Mouse (Mus musculus): ENCODE results near the gene Tshz2.
"Not testable (repeated sequence)": the region's sequence is repeated elsewhere in the genome, so short reads cannot be mapped to it uniquely, and the experiment has no call there.

Gene Tshz2

DNA sequence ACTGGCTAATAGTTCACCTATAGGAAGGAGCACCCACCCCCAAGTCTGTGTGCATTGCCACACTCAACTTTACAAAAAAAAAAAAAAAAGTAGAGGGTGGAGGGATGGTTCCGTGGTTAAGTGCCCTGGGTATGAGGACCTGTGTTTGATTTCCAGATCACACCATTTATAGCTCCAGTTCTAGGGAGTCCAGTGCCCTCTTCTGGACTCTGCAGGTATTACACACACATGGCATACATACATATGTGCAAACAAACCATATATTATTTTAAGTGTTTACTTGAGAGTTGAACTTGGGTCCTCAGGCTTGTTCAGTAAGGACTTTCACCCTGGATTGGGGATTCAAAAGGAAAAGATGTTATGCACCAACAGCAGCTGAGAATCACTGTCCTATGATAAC is 127.3 kb downstream of the Tshz2 start:
- no peak for DNase-seq

DNA sequence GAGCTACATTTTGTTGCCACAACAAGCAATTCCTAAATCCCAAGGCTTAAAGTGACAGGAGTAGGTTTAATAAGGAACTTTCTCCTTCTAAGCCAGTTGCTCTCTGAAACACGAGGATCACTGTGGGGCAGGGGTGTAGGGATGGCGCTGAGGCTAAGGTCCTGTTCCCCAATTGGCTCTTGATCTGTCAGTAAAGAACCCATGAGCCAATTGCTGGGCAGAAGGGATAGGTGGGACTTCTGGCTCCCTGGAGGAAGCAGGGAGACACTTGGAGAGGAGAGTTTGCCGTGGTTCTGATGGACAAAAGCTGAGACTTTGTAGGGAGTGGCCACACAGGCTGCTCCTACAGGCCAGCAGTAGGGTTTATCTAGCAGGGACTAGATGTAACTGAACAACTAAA is 128.9 kb downstream of the Tshz2 start:
- no peak for DNase-seq

DNA sequence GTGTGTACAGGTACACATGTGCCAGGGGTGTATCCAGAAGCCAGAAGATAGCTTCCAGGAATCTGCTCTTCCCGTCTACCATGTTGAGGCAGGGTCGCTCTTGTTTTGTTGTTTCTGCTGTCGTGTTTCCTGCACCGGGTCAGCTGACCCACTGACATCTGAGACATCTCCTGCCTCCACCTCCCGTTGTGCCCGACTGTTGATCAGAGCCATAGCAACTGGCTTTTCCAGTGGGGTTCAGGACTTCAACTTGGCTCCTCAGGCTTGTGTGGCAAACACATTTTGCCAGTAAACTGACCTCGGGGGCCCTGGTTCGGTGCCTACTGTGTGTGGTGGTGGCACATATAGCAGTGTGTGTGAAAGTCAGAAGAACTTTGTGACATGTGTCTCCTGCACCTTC is 129.5 kb downstream of the Tshz2 start:
- DNase-seq, result no peak

DNA sequence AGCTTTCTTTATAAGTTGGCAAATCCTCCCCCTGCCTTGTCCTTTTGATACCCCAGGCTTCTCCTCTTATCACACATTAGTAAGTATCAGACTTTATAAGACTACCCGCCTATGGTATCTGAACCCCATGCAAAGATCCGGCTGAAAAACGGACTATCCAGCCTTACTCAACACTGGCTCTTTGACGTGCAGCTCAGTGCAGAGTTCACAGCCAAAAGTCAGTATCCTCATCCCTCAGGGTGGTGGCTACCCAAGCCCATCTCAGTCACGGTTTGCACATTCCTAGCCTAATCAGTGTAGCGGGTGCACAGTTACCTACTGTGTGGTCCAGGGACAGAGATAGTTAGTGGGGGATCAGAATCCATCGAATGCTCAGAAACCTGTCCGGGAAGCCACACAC is 130.9 kb downstream of the Tshz2 start:
- DNase-seq, result no peak

DNA sequence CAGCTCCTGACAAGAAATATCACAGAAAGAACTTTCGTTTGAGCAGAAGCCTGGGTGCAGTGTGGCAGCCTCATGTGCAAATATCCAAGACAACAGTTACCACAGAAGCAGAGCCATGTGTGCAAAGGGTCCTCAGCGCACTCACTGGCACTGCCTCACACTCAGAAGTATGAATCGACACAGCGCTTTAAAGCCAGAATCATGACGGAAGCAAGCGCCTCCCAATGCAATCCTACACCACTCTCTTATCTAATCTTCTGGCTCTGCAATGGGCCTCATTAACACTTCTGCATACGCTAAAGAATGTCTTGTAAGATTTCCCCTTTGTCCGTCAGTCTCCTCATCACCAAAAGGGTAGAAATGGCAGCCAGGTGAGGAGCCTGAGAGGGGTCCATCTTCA is 133.4 kb downstream of the Tshz2 start:
- DNase-seq, result no peak

DNA sequence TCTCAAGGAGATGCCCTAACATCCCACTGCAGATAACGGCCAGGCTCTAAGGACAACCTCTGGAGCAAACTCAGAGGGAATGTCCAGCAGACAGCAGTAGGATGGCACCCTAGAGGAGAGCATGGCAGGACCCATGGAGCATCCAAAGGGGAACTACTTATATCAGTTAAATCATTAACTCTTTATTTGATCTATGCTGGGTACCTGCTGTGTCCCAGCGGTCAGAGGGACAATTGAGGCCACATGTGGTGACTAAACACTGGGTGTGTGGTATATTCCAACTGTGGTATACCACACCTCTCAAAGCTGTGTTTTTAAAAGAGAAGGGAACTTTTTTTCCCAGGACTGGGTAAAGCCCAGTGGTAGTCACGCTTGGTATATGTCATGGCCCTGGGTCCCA is 134.5 kb downstream of the Tshz2 start:
- no peak for DNase-seq

DNA sequence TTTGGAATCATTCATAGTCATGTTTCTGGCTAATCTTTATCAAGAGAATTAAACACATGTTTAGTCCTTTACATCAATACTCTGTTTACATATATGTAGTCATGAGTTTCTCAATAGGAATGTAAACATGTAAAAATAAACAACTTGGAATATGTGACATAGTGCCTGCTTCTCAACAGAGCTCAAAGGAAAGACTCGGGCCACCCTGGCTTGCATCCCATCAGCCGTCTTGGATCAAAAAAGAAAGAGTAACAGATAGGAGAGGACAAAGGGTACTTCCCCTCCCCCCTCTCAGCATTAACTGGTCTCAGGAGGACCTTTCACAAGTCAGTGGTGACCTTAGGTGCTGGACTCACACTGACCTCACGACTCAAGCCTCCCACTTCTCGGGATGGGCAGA is 142.3 kb downstream of the Tshz2 start:
- no peak for DNase-seq

DNA sequence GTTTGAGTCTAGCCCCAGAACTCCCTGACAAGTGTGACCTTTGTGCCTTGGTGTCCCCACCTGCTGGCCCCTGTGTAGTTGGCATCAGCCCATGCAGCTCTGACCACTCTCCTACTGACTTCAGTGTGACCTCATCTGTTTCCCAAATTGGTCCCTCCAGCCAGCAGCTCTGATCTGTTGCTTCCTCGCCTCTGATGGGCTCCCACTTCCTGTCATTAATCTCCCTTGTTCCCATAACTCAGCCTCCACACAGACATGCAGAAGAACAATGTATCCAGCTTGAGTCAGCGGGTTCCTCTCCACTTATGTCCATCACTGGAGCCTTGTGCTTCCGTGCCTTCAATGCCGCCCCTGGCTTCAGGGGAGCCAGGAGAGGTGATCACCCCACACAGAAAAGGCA is 144.4 kb downstream of the Tshz2 start:
- DNase-seq, result no peak

DNA sequence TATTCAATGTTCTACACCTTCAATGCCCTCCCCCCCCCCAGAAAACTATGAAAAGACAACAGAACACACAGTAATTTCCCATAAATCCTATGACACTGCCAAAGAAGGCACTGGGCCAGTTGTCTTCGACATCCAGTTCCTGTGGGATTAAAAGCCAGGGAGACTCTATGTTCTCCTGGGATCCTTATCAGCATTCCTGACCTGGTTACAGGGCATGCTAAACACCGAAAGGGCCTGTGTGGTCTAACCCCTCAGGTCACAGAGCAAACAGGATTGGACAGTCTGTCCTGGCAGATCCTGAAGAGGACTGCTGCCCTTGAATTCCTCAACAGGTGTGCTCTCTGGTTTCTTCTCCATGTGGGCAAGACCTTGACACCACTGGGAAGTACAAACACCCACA is 145.0 kb downstream of the Tshz2 start:
- DNase-seq, result no peak

DNA sequence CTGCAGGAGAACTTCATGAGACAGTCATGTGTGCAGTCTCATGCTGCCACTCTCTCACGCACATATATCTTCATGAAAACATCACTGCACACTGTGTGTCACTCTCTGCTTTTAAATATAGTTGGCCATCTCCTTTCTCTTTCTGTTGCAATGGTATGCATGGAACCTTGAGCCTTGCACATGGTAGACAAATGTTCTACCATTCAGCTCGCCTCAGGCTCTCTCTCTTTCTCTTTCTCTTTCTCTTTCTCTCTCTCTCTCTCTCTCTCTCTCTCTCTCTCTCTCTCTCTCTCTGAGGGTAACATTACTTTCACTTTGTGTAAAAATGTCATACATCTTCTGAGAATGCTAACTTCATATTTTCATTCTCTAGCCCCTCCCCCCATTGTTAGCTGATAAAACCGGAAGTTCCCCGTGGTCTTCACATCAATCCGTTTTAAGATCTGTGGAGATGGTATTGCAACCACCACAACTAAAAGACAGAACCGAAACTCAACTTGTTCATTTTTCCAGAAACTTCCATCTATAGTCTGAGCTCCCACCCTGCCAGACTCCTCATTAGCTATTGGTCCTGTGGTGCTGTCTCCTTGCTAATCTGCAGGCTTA is 146.0 kb downstream of the Tshz2 start:
- DNase-seq, result no peak

DNA sequence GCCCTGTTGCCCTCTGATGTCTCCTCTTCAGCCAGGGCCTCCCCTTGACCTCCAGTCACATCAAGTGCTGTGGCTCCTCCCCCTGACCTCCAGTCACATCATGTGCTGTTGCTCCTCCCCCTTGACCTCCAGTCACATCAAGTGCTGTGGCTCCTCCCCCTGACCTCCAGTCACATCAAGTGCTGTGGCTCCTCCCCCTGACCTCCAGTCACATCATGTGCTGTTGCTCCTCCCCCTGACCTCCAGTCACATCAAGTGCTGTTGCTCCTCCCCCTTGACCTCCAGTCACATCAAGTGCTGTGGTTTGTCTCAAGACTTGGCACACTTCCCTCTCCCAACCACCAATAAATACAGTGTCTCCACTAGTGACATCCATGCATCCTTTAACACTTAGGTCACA is 148.9 kb downstream of the Tshz2 start:
- not testable (repeated sequence) for DNase-seq

DNA sequence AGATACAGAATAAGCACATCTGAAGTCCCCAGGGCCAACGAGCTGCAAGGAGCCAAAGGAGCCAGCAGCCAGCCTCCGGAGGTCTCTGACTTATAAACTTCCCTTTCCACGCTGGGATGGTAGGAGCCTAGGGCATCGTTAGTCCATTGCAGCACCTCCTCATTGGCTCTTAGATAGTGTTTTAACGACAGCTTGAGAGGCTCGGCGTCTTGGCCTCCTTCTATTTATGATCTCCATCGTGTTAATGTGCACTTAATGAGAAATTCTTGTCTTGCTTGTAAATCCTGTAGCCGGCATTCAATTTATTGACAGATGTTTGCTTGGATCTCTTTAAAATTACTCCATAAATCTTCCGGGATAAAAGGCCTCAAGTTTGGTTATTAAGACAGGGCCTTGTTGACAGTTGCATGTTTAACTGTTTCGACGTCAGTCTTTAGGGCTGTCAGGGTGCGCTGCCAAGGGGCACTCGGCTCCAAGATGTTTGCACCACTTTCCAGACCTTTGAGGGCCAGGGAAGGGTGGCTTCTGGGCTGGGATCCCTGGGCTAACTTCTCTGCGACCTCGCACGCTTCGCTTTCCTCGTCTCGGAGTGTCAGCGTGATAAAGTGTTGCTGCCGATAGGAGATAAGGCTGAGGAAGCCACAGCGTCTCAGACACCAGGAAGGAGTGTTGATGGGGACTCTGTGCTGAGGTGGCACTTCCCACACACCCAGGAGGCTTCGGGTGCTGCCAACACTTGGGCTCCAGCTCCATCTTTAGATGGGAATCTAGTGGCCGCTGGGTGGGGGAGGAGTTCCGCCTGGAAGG is 150.3 kb downstream of the Tshz2 start:
- no peak for DNase-seq

DNA sequence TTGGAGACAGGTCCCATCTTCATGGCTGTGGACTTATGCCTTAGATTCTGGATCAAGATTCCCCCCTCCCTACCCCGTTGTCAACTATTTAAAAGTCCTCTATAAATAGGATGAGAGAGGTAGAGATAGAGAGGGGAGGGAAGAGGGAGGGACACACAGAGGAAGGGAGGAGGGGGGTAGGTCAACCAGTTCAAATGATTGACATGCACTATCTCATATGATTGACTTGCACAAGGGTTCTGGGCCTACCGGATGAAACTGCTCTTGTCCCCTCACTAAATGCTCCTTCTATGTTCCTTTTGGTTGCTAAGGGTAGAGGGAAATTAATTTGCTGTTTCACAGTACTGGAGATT is 150.8 kb downstream of the Tshz2 start:
- DNase-seq, result no peak

DNA sequence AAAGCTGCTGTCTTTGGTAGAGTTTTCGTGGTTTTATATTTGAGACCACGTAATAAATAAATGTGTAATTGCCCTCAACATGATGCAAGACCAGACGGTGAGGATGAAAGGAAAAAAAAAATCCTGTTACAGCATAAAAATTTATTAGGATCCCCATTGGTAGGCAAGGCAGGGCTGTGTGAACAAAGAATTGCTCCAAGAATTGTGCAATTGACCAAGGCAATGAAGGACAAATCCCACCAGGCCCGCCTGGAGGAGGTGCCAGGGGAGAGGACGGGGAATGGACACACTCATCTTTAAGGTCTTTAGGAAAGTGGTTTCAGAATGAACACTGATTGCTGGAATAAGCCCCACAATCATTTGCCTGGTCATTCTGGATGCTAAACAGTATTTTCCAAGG is 154.6 kb downstream of the Tshz2 start:
- DNase-seq, result no peak

DNA sequence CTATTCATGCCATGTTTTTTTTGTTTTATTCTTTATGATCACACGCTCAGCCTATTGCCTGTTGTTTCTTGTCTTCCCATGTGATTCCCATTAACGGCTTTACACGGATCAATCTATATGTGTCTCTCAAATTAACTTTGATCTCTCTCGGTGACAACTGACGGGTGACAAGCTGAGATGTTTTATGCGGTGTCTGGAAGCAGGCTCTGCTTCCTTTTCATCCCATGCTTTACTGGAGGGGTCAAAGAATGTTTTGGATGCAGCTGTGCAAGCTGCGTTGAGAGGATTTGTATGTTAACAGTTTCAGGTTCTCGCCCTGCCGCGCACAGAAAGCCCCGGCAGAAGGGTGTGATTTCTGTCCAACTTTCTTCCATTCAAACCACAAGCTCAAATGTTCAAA is 155.1 kb downstream of the Tshz2 start:
- DNase-seq, result no peak

DNA sequence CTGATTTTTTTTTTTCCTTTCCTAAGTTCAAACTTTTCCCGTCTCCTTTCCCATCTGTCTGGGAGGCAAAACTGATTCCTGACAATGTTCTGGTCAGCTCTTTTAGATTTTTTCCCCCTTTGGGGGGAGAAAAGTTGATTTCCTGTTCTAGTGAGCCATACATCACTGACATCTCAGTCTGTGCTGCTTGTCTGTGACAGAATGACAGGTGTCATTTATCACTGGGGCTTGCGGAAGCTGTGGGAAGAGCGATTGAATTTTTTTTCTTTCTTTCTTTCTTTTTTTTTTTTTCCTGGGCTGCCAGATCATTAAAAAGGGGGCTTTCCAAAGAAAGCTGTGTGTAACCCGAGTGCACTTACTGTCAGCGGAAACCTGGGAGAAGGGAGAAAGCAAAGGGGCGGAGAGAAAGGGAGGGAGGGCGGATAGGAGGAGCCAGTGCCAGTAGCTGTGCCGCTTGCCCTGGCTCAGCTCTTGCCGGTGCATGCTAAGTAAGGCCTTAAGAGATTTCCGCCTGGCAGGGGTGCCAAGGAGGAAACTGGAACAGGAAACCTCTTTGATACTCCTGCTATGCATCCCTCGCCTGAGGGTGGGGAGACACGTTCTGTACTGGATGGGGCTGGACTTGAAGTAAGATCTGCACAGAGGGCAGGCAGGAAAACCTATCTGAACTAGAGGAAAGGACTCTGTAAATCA is 157.8 kb downstream of the Tshz2 start:
- DNase-seq, result peak; percentile 19 to 36

DNA sequence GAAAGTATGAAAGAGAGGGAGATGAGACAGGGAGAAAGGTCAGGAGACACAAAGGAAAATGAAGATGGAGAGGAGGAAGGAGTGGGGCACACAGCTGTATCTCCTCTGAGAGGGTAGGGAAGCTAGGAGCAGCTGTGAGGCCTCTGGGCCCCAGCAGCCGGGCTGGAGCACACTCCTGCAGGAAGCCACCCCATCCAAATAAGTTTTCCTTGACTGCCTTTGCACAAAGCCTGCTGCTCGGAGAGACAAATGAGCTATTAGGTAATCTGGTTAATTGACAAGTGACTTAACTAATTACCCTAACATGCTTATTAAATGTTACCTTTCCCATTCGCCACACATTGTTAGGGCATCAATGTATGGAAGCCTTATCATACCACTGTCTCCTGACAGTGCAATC is 159.9 kb downstream of the Tshz2 start:
- DNase-seq, result no peak

DNA sequence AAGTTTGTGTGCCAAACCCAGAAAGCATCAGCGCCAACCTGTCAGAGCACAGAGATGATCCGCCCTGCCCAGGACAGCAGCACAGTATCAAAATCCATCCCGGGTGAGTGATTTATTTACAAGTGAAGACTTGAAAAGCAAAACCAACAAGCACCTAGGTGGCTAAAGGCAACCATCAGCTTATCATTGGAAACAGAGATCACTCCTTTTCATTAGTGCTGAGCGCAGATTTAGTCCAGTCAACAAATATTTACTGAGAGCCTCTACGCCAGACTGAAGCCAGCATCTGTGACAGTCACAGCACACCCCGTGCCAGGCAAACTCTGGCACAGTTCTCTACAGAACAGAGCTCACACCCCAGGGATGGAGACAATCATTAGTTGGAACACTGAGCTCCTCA is 169.4 kb downstream of the Tshz2 start:
- no peak for DNase-seq

DNA sequence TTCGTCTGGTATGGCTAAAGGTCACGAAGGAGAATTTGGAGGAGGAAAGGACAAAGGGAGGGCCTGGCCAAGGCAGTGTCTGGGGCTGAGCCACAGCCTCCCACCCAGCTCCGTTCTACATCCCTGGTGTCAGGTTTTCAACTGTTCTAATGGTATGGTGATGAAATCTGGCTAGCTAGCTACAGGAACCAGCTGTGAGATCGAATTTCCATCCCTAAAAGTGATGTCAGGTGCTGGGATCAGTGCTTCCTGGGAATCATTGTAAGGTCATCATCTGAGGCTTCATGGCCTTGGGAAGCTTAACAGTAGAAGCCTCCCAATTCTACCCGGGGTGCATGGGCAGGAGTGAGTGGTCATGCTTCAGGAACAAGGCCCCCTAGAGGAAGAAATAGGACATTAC is 171.6 kb downstream of the Tshz2 start:
- DNase-seq, result no peak

DNA sequence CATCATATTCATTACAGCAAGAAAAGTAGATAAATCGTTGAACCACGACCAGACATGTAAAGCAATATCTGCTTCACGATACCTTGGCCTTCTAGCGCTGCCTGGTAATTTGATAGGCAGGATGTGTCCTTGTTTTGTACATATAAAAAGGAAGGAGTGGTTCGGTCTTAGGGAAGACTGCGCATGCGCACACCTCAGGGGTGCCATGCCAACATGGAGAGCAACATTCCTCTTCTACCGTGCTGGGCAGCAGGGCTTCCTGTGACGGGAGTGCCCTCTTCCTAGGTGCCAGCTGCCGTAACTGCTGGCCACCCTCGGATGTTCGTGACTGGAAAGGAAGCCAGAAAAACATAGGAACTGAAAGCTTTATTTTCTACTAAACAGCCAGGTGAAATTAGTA is 172.7 kb downstream of the Tshz2 start:
- no peak for DNase-seq

DNA sequence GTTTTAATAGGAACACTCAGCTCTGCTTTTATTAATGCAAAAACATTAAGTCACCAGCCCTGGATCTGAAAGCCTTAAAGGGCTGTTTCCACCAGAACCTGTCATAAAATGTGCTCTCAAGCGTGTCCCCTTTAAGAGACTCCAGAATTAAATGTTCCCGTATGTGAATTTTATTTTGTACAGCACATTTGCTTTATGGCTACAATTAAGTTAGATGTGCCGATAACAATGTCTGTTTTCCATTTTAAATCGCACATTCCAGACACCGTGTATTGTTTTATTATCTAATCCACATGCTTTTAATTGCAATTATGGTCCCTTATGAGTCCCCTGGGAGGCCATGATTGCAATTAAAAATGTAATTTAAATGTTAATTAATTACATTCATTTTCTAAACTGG is 178.8 kb downstream of the Tshz2 start:
- no peak for DNase-seq

DNA sequence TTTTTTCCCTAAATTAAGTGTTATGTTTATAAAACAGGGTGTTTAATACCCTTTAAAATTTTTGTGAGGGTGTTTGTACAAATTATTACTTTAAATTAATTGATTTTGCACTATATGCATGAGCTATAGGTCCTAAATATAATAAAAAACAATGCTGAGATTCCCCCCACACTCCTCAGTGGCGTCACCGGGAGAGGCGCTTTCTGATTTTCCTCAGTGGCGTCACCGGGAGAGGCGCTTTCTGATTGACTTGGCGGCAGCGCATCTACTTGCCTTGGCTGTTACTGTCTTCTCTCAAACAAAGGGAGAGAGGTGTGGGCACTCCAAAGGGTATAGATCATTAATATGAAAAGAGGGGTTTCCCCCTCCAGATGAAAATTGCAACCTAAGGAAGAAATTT is 179.2 kb downstream of the Tshz2 start:
- no peak for DNase-seq

DNA sequence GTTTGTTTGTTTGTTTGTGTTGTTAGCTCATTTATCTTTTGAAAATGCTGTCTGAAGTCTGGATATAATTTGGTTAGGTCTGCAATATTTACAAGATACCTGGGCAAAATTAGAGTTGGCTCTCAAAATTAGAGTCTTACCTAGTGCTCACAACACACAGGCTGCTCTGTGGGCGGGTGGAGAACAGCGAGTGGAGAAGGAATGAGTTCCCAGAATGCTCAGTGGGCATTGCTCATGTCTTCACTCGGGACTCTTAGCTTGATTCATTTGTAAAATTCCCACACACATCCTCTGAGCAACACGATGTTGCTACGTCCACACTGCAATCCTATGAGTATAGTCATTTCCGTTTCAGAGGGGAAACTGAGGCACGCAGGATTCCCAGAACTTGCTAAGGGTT is 180.1 kb downstream of the Tshz2 start:
- no peak for DNase-seq

DNA sequence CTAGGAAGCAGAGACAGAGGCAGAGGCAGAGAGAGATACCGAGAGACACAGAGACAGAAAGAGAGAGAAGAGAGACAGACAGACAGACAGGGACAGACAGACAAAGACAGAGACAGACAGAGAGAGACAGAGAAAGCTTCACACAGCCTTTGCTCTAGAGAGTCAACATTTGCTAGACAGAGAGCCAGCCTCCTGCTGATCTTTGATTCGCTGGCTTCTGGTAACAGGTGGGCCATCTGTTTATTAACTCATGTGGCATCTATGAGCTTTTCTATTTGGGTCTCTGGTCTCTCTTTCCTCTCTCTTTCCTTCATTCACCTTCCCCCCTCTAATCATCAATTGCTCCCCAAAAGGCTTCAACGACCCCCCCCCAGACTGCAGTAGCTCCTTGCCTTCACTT is 181.5 kb downstream of the Tshz2 start:
- DNase-seq, result peak in 1 of 2 experiments; percentile 11

Data from cerebellum, postnatal 25 days (tissue).